In the genomic region with DNA sequence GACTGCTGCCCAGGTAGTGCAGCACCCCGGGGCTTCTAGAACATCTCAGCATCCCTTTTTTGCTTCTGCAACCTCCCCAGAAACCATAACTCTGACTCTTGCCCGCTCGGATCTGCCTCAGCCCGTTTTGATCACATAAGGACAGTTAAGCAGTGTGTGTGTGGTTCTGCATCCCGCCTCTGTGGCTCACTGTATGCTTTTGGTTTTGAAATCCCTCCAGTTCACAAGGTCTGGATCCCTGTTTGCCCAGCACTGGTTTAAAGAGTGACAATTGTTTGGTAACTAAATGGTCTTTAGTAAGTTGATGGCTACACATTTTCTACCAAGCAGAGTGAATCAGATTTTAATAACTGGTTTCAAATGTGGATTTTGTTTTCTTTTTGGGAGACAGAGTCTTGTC, we compare ENCODE assay signal across 17 mouse cellular contexts.
DNase-seq lines count a peak whose midpoint lies in the region; ATAC-seq and TF ChIP-seq lines count a peak whose summit lies in the region.
"Had no signal": no experiment of that assay in that cellular context is flagged by ENCODE, and none has a peak within 500 bp of the region (broad histone marks: within the 10 kb centered on the region; RNA-seq: fewer than 3 reads in every experiment).

No protein-coding gene starts in this region.

- peak overlapping the region; percentile 43 for H3K4me2 ChIP-seq in lung, postnatal 0 days (replicated peaks; ENCODE audit: low read depth, low read length)
- H3K4me2 ChIP-seq in stomach, embryonic 16.5 days (ENCODE audit: low read depth, low read length), result peak overlapping the region; percentile 28
- H3K4me2 ChIP-seq: embryonic facial prominence, embryonic 15.5 days; liver, embryonic 13.5 days had no signal

- no peak for TF ChIP-seq CTCF in cerebellum, adult 2 months (IDR thresholded peaks at IDR 0.05; ENCODE audit: borderline replicate concordance, insufficient read depth, low read depth, low read length)
- no peak for TF ChIP-seq CTCF in liver, adult 2 months (IDR thresholded peaks at IDR 0.05; ENCODE audit: low read depth, low read length)
- no peak for TF ChIP-seq CTCF in lung, postnatal 0 days (IDR thresholded peaks at IDR 0.05)

- no peak for DNase-seq in cerebellum, adult 2 months
- DNase-seq in cerebellum, postnatal 4 days (ENCODE audit: low spot score in 2 of 2), result no peak
- peak; percentile 61 for DNase-seq in liver, adult 2 months (ENCODE audit: extremely low read depth, low read depth, low spot score)
- DNase-seq in liver, result no peak
- DNase-seq in lung, postnatal 0 days (ENCODE audit: low spot score), result no peak
- DNase-seq in lung, postnatal 10 days, result no peak
- DNase-seq in kidney, adult 9 months, result no peak
- DNase-seq: embryo, embryonic 11 days; forebrain, postnatal 0 days; liver, embryonic 13.5 days; thymus, postnatal 14 days had no signal

- H3K36me3 ChIP-seq in liver, adult 2 months (ENCODE audit: control insufficient read depth, insufficient read depth, low read length), result no peaks in the 10 kb centered on the region
- no peaks in the 10 kb centered on the region for H3K36me3 ChIP-seq in lung, postnatal 0 days (ENCODE audit: insufficient read depth, low read length)
- H3K36me3 ChIP-seq in stomach, embryonic 16.5 days (ENCODE audit: control insufficient read depth, insufficient read depth, low read length), result peaks cover 3% of the 10 kb centered on the region; the same call in 1 of the 2 replicates
- H3K36me3 ChIP-seq: embryonic facial prominence, embryonic 15.5 days; limb, embryonic 10.5 days had no signal

- no peak overlapping the region for H3K9ac ChIP-seq in liver, adult 2 months (ENCODE audit: low read depth, low read length)
- H3K9ac ChIP-seq in lung, postnatal 0 days (replicated peaks; ENCODE audit: low read depth), result no peak overlapping the region
- H3K9ac ChIP-seq in stomach, embryonic 16.5 days (ENCODE audit: low read length), result peak overlapping the region; percentile 54
- H3K9ac ChIP-seq: embryonic facial prominence, embryonic 15.5 days; forebrain, postnatal 0 days; liver, embryonic 13.5 days had no signal

- no peak for TF ChIP-seq EP300 in lung, postnatal 0 days (IDR thresholded peaks at IDR 0.05)

- 29% methylated on average over 5 of the region's 5 CpGs for WGBS in cerebellum, adult 2 months
- 34% methylated on average over 5 of the region's 5 CpGs for WGBS in liver, adult 2 months
- 71% methylated on average over 5 of the region's 5 CpGs for WGBS in lung, postnatal 0 days
- WGBS in stomach, embryonic 16.5 days, result 87% methylated on average over 5 of the region's 5 CpGs

- no peak for ATAC-seq in lung, postnatal 0 days
- ATAC-seq in stomach, embryonic 16.5 days (ENCODE audit: insufficient read depth, low FRiP score), result no peak
- ATAC-seq: activated CD4-positive, CD25-positive, alpha-beta regulatory T cell, adult 4 months; forebrain, postnatal 0 days had no signal

- H3K9me3 ChIP-seq in lung, postnatal 0 days (ENCODE audit: low read length), result no peaks in the 10 kb centered on the region
- H3K9me3 ChIP-seq in stomach, embryonic 16.5 days (replicated peaks; ENCODE audit: control insufficient read depth, low read length), result no peaks in the 10 kb centered on the region
- H3K9me3 ChIP-seq: embryonic facial prominence, embryonic 15.5 days; hindbrain, embryonic 10.5 days; limb, embryonic 10.5 days; liver, embryonic 13.5 days had no signal

- TF ChIP-seq POLR2A in cerebellum, adult 2 months (IDR thresholded peaks at IDR 0.05; ENCODE audit: borderline replicate concordance, insufficient read depth, low read length), result no peak
- TF ChIP-seq POLR2A in liver, adult 2 months (IDR thresholded peaks at IDR 0.05; ENCODE audit: extremely low read depth, insufficient read depth, low read length), result no peak

- peak overlapping the region; percentile 31; the same call in 1 of the 2 replicates for H3K27ac ChIP-seq in cerebellum, adult 2 months (ENCODE audit: insufficient read depth, low read length)
- H3K27ac ChIP-seq in liver, adult 2 months (replicated peaks; ENCODE audit: insufficient read depth, low read depth, low read length), result no peak overlapping the region
- H3K27ac ChIP-seq in lung, postnatal 0 days (ENCODE audit: low read length), result peak overlapping the region; percentile 60
- peak overlapping the region; percentile 76 for H3K27ac ChIP-seq in stomach, embryonic 16.5 days (ENCODE audit: low read length)
- H3K27ac ChIP-seq: embryonic facial prominence, embryonic 15.5 days; hindbrain, embryonic 10.5 days; limb, embryonic 10.5 days; liver, embryonic 13.5 days; macrophage had no signal

- H3K4me3 ChIP-seq in cerebellum, adult 2 months (replicated peaks; ENCODE audit: insufficient read depth, low read depth, low read length), result no peak overlapping the region
- H3K4me3 ChIP-seq in liver, adult 2 months (ENCODE audit: insufficient read depth, low read depth, low read length), result no peak overlapping the region
- peak overlapping the region; percentile 24 for H3K4me3 ChIP-seq in lung, postnatal 0 days (ENCODE audit: low read depth, low read length)
- H3K4me3 ChIP-seq in stomach, embryonic 16.5 days (replicated peaks; ENCODE audit: low read length), result peak overlapping the region; percentile 41
- H3K4me3 ChIP-seq: embryonic facial prominence, embryonic 15.5 days; hindbrain, embryonic 10.5 days; limb, embryonic 10.5 days; liver, embryonic 13.5 days had no signal

- H3K27me3 ChIP-seq in cerebellum, adult 2 months (ENCODE audit: control insufficient read depth, insufficient read depth, low read length), result no peaks in the 10 kb centered on the region
- H3K27me3 ChIP-seq in liver, adult 2 months (ENCODE audit: control insufficient read depth, insufficient read depth, low read length), result no peaks in the 10 kb centered on the region
- no peaks in the 10 kb centered on the region for H3K27me3 ChIP-seq in lung, postnatal 0 days (replicated peaks; ENCODE audit: insufficient read depth, low read length)
- no peaks in the 10 kb centered on the region for H3K27me3 ChIP-seq in stomach, embryonic 16.5 days (ENCODE audit: control insufficient read depth, insufficient read depth, low read length)
- H3K27me3 ChIP-seq: embryonic facial prominence, embryonic 15.5 days; liver, embryonic 13.5 days had no signal

- peaks cover 35% of the 10 kb centered on the region for H3K79me2 ChIP-seq in liver, adult 2 months (ENCODE audit: control insufficient read depth, insufficient read depth, low read length)

- peaks cover 31% of the 10 kb centered on the region for H3K4me1 ChIP-seq in cerebellum, adult 2 months (ENCODE audit: control insufficient read depth, insufficient read depth, low read length)
- H3K4me1 ChIP-seq in liver, adult 2 months (ENCODE audit: control insufficient read depth, insufficient read depth, low read length), result peaks cover 21% of the 10 kb centered on the region
- H3K4me1 ChIP-seq in lung, postnatal 0 days (ENCODE audit: insufficient read depth, low read depth, low read length), result peaks cover 8% of the 10 kb centered on the region; the same call in 1 of the 2 replicates
- no peaks in the 10 kb centered on the region; the same call in 1 of the 2 replicates for H3K4me1 ChIP-seq in stomach, embryonic 16.5 days (ENCODE audit: control insufficient read depth, insufficient read depth, low read length)
- H3K4me1 ChIP-seq: hindbrain, embryonic 10.5 days; limb, embryonic 10.5 days had no signal

Comparison
In these comparisons a context has a peak if more than half of its experiments do, and no peak if none do; other contexts are left out.
1. H3K4me3 ChIP-seq: peak in lung, postnatal 0 days (single experiment) and stomach, embryonic 16.5 days (single experiment); none in cerebellum, adult 2 months (single experiment) and liver, adult 2 months (single experiment).